Mouse (Mus musculus): ENCODE results near the gene Polr1c.

Polr1c gene

DNA sequence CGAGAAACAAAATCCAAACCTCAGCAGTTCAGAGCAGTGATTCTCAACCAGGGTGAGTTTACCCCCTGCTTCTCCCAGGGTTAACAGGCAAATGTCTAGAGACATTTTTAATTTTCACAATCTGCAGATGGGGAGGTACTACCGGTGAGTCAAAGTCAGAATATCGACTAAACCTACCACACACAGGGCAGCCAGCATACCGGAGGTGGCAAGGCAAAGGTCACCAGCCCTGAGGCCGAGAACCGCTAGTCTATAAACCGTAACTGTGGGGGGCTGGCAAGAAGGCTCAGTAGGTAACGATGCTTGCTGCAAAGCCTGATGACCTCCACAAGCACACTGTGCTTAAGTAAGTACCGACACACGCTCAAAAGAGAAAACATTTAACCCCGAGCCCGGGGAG is 17.6 kb upstream of the Polr1c start:
- no peak for DNase-seq

GRCm38 (mm10) chr17:46262201-46262694 is 14.4 kb upstream of the Polr1c start:
- DNase-seq, result no peak

- DNase-seq, result no peak
Observed at GRCm38 (mm10) chr17:46259675-46260074, 11.8 kb upstream of the Polr1c start.

GRCm38 (mm10) chr17:46258279-46259053 is 10.6 kb upstream of the Polr1c start:
- no peak for DNase-seq

DNA sequence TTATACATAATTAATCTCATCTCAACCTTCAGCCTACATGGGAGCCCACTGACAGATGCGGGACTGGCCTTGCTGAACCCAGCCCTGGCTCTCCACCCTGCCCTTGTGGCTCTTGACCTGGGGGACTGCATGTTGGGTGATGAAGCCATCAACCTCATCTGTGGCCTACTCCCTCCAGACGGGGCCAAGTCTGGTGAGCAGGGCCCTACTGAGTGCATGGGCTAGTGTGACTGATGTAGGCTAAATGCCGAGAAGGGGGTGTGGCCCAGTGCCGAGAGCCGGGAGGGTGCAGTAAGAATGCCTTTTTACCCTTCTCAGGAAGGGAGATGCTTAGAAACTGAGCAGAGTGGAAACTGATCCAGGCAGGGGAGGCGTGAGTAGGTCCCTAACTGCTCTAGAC is 7.3 kb upstream of the Polr1c start:
- no peak for DNase-seq

- no peak for DNase-seq
Observed at GRCm38 (mm10) chr17:46254106-46254505, 6.3 kb upstream of the Polr1c start.

GRCm38 (mm10) chr17:46253452-46254084 is 5.7 kb upstream of the Polr1c start, which contains the start of gene Lrrc73:
Gene Lrrc73 (plus strand): TSS chr17:46253531.
- DNase-seq, result peak; percentile 86

DNA sequence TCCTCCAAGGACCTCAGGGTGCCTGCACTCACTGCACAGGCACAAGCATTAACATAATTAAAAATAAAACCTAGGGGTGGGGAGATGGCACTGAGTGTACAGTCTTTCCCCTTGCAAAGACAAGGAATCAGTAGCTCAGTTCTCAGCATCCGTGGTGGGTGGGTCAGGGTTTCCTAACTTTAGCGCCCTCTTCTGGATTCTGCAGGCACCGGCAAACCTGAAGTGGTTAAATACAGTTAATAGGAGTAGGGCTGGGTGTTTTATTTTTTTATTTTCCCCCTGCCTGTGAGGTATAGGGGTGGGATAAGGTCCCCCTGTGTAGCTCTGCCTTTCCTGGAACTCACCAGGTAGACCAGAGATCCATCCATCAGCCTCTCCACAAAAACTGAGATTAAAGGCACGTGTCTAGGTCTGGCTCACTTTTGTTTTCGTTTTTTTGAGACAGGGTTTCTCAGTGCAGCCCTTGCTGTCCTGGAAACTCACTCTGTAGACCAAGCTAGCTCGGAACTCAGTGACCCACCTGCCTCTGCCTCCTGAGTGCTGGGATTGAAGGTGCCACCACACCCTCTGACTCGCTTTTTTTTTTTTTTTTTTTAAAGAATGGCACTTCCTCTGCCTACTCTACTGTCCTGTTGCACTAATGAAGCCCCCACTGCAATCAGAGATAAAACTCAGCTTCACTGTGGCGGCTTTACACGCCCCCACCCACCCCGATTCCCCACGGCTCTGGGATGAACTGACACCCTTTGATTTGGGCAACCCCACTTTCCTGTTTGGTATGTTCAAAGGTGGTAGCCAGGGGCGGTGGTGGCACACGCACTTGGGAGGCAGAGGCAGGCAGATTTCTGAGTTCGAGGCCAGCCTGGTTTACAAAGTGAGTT is 5.0 kb upstream of the Polr1c start:
- DNase-seq, result no peak

DNA sequence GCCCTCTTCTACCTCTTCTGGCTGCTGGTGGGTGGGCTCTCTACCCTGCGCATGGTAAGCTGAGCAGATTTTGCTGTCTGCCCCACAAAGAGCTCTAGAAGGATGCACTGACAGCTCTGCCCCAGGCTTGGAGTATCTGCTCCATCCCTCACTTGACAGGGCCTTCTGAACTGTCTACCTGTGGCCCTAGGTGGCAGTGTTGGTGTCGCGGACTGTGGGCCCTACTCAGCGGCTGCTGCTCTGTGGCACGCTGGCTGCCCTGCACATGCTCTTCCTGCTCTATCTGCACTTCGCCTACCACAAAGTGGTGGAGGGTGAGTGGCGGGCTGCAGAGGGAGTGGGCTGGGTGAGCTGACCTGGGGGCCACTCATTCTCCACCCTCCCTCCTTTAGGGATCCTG is 3.3 kb upstream of the Polr1c start:
- DNase-seq, result no peak

DNA sequence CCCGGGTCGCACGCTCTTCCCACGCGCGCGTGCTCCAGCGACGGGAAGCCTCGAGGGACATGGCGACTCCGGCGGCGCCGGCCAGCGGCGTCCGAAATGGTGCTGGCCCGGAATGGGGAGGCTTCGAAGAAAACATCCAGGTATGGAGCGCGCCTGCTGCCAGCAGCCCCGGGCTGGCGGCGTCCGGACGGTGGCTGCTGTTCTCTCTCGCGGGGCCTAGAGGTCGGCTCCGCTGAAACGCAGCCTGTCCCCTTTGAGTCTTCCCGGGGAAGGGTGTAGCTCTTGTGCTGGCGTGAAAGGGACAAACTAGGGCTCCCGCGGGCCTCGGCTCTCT is 302 bp upstream of the Polr1c start:
- DNase-seq, result no peak

- DNase-seq, result no peak
Observed at GRCm38 (mm10) chr17:46244579-46244978, 3.3 kb downstream of the Polr1c start.

- no peak for DNase-seq
Observed at GRCm38 (mm10) chr17:46243624-46244023, 4.2 kb downstream of the Polr1c start.

DNA sequence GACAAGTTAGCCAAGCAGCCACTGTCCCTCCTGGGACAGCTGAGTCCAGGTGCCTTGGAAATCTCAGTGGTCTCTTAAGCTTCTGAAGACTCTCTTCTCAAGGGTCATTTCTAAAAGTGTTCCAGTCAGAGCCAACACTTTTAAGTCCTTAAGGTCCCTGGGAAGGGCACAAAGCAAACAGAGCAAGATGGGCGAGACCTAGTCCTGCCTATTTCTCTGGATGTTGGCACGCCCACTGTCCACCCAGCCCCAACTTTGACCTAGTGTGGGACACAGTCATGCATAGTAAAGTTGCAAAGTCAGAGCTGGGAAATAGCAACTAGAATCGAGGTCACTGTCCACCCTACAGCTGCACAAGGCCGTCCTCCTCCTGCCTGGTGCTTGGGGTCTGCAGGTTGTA is 4.9 kb downstream of the Polr1c start:
- DNase-seq, result no peak

DNA sequence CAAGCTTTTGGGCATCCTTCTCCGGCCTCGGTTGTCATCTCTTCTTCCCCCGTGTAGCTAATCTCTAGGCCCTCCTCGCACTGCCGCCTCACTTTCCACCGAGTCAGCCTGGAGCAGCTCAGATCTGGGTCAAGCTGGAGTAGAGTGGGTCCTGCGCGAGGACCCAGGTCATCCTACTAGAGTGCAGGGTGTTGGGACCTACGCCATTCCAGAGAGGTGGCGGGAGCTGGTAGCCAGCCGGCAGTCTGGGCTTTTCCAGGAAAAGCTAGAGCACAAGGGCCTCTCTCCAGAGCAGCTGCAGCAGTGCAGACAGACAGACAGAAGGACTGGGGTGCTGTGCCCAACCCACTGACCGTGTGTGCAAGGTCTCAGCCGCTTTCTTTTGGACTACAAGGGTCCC is 5.6 kb downstream of the Polr1c start:
- no peak for DNase-seq

- DNase-seq, result no peak
Observed at GRCm38 (mm10) chr17:46241471-46241870, 6.4 kb downstream of the Polr1c start.

- no peak for DNase-seq
Observed at GRCm38 (mm10) chr17:46239516-46240114, 8.2 kb downstream of the Polr1c start.

- DNase-seq, result no peak
Observed at GRCm38 (mm10) chr17:46237480-46237879, 10.4 kb downstream of the Polr1c start.

- no peak for DNase-seq
Observed at GRCm38 (mm10) chr17:46237079-46237478, 10.8 kb downstream of the Polr1c start.

DNA sequence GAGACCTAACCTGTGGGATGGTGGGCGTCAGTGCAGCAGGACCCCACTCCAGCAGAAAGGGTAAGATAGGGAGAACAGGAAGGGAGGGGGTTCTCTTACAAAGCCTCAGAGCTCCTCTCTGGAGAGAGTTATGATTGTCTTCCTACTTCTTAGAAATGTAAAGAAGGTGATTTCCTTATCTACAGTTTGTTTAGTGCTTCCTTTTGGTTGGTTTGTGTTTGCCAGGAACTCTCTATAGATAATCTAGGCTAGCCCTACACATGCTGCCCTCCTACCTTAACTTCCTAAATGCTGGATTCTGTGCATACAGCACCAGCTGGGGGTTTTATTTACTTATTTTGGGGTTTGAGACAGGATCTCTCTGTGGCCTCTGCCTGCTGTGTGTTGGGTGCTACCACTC is 11.8 kb downstream of the Polr1c start:
- no peak for DNase-seq

DNA sequence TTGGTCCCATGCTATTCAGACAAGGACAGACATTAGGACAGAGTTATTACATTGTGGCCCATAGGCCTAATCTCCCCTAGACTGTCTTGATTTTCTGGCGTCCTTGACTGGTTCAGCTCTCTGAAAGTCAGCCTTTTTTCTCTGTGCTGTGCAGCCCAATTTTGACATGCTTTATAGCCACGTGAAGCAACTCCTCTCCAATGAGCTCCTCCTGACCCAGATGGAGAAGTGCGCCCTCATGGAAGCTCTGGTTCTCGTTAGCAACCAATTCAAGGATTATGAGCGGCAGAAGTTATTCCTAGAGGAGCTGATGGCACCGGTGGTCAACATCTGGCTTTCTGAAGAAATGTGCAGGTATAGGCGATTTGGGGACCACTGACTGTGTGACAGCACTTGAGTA is 20.3 kb downstream of the Polr1c start:
- no peak for DNase-seq

DNA sequence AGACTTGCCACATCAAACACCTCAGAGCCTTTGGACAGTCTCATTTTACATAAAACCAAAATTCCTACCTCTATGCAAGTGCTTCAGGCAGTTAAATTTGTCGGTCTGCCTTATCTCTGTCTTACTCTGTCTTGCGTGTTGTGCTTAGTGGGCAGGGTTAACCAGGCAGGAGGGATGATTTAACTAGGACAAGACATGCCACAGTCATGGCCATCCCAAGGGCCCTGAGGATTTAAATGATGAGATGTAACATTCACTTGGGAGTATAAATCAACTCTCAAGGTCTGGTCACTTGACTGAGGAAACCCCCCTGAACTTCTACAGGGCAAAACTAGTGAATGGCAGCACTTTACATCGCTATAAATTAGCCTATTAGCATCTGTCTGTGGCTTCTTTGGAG is 26.3 kb downstream of the Polr1c start:
- DNase-seq, result no peak

GRCm38 (mm10) chr17:46210550-46210949 is 37.3 kb downstream of the Polr1c start:
- no peak for DNase-seq

GRCm38 (mm10) chr17:46206676-46207075 is 41.2 kb downstream of the Polr1c start:
- DNase-seq, result no peak

Measured in cerebellum, adult 11 months (tissue).